Mouse (Mus musculus) liver, adult 2 months (tissue): ENCODE measurements at regions not wholly inside any gene's neighbourhood (a gene's known extent, or its start where the extent isn't known, plus 50 kb on each side); places are given as distances from the start of the nearest gene placed in this dataset.

Experiments
- DNase-seq: peaks from one replicate; pipeline ENCODE4 v3.0.0-alpha.2; 2011; ENCODE audit warnings: low read depth, low spot score; ENCODE audit errors: extremely low read depth
- H3K27ac ChIP-seq: fragments of 200-500 bp; replicated peaks from 2 replicates; pipeline ENCODE4 v1.5.1; 2012; ENCODE audit warnings: low read depth, mild to moderate bottlenecking, control low read depth, inconsistent platforms, low read length; ENCODE audit not compliant: insufficient read depth
- H3K27me3 ChIP-seq: fragments of 200-500 bp; 2 replicates; pipeline ENCODE4 v1.6.1; 2012; ENCODE audit warnings: mild to moderate bottlenecking, moderate library complexity, low read length, inconsistent platforms; ENCODE audit not compliant: control insufficient read depth, insufficient read depth
- H3K36me3 ChIP-seq: fragments of 200-500 bp; 2 replicates; pipeline ENCODE4 v1.6.1; 2012; ENCODE audit warnings: low read length, inconsistent platforms; ENCODE audit not compliant: control insufficient read depth, insufficient read depth
- H3K4me1 ChIP-seq: fragments of 200-500 bp; 2 replicates; pipeline ENCODE4 v1.6.1; 2011; ENCODE audit warnings: low read length; ENCODE audit not compliant: control insufficient read depth, insufficient read depth
- H3K4me3 ChIP-seq: fragments of 200-500 bp; 2 replicates; pipeline ENCODE4 v1.5.1; 2011; ENCODE audit warnings: low read depth, mild to moderate bottlenecking, control low read depth, low read length, moderate library complexity; ENCODE audit not compliant: insufficient read depth
- H3K79me2 ChIP-seq: fragments of 200-500 bp; 2 replicates; pipeline ENCODE4 v1.6.1; 2012; ENCODE audit warnings: inconsistent platforms, mild to moderate bottlenecking, low read length, moderate library complexity; ENCODE audit not compliant: control insufficient read depth, insufficient read depth
- H3K9ac ChIP-seq: fragments of 200-500 bp; 2 replicates; pipeline ENCODE4 v1.6.1; 2012; ENCODE audit warnings: low read depth, mild to moderate bottlenecking, control low read depth, inconsistent platforms, low read length
- CTCF ChIP-seq: fragments of 200-500 bp; IDR thresholded peaks from 2 replicates; pipeline ENCODE4 v1.5.1; 2011; ENCODE audit warnings: low read depth, low read length, control low read depth
- POLR2A ChIP-seq: fragments of 200-500 bp; IDR thresholded peaks from 2 replicates; pipeline ENCODE4 v1.6.1; 2011; ENCODE audit warnings: low read length, control low read depth; ENCODE audit not compliant: insufficient read depth; ENCODE audit errors: extremely low read depth
- WGBS: fragments of 180-500 bp; shearing (Covaris S2); methylation state at CpG from one replicate; pipeline ENCODE4 v1.1.7; 2018; 5-methylcytosine and 5-hydroxymethylcytosine counted together

DNA sequence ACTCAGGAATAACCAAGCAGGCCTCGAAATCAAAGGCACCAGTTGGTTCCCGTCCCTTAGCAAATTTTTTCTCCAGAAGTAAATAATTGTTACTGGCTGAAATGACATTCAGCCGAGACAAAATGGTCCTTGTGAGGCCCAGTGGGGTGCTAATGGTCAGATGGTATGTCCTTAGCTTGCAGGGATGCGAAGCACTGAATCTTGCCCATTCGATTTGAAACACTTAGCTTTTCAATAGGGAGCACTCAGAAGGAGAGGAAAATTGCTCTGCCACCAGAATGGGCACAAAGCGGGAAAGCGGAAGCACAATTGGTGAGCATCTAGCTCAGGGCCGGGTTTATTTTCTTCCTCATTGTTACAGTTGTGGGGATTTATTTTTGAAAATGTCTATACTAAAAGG lies 262.1 kb downstream of the Rnf144a start:
- Histone ChIP-seq H3K4me1 (no peaks in the 10 kb centered on the region), H3K27me3 (no peaks in the 10 kb centered on the region), H3K36me3 (no peaks in the 10 kb centered on the region), H3K79me2 (no peaks in the 10 kb centered on the region), H3K27ac (no peak overlapping the region), H3K4me3 (no peak overlapping the region), H3K9ac (no peak overlapping the region)
- WGBS = 79% methylated on average over 8 of the region's 8 CpGs
- no peak for DNase-seq
- no peak for TF ChIP-seq CTCF
- TF ChIP-seq POLR2A = no peak

DNA sequence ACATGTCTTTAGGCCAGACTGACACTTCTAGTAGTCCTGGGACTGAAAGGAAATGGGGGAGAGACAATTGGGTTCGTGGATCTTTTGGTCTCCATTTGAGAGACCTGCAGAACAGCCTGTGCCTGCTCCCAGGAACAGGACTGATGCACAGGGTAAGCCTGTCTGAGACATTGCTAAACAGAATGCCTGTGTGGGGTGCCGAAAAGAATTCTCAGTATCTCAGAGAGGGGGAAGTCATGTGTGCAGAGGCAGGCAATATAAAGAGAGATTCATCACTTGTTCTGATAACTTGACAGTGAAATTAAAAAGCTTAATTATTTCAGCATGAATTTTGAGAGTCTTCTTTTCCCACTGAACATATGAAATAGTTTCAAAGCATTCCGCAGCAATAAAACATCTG lies 268.7 kb downstream of the Rnf144a start:
- no peak overlapping the region for H3K27ac ChIP-seq
- 61% methylated on average over 3 of the region's 3 CpGs for WGBS
- no peak for DNase-seq
- no peaks in the 10 kb centered on the region for H3K36me3 ChIP-seq
- no peak for TF ChIP-seq POLR2A
- no peak for TF ChIP-seq CTCF
- H3K4me1 ChIP-seq = no peaks in the 10 kb centered on the region
- H3K27me3 ChIP-seq = 0 out of 2 replicates have a peak, but pooled peaks cover 3% of the 10 kb centered on the region
- H3K79me2 ChIP-seq = no peaks in the 10 kb centered on the region
- H3K9ac ChIP-seq = no peak overlapping the region
- no peak overlapping the region for H3K4me3 ChIP-seq

DNA sequence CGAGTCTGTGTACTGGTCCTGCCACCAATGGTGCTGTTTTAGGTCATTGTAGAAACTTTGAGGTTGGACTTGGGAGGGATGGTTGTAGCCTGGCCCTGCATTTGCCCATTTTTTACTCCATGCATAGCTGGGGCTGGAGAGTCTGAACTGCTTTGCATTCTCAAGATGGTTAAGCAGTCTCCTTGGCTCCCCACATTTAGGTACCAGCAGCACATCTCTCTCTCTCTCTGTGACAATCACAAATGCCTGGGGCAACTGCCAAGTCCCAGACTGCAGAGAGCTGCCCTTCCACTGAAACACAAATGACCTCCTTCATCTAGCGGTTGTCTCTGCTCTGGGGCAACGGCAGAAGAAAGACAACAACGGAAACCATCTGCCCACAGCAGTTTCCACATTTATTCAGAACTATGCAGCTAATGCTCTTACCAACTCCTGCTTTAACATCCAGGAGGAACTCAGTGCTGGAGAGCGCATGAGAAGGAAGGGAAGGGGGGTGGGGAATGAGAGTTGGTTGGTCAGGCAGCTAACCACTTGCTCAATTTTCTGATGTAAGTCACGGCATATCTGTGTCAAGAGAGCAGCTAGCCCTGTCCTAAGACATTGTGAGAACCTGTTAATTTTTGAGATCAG lies 269.9 kb downstream of the Rnf144a start:
- Histone ChIP-seq H3K4me1 (no peaks in the 10 kb centered on the region), H3K79me2 (no peaks in the 10 kb centered on the region), H3K4me3 (no peak overlapping the region), H3K27me3 (0 out of 2 replicates have a peak, but pooled peaks cover 3% of the 10 kb centered on the region), H3K27ac (no peak overlapping the region), H3K36me3 (no peaks in the 10 kb centered on the region), H3K9ac (no peak overlapping the region)
- DNase-seq = no peak
- 67% methylated on average over 6 of the region's 6 CpGs for WGBS
- TF ChIP-seq POLR2A (no peak), CTCF (no peak)

DNA sequence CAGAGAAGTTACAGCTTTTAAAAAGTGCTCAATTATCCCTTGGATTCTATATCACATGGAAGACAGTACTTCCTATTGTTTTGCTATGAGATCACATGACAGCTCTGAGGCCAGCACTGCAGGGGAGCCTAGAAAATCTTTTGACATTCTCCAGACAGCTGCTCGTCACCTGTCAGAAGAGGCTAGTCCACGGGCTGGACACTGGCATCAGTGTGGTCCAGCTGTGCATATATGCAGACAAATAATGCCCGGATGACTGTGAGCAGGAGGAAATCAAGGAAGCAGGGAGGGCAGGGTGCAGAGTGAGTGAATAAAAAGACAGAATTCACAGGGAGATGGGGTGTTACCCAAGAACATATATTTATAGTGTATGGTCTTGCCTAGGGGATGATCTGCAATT lies 270.4 kb downstream of the Rnf144a start:
- no peak overlapping the region for H3K4me3 ChIP-seq
- no peaks in the 10 kb centered on the region for H3K4me1 ChIP-seq
- no peak for DNase-seq
- no peak for TF ChIP-seq CTCF
- no peak for TF ChIP-seq POLR2A
- 61% methylated on average over 3 of the region's 3 CpGs for WGBS
- no peak overlapping the region for H3K9ac ChIP-seq
- 0 out of 2 replicates have a peak, but pooled peaks cover 3% of the 10 kb centered on the region for H3K27me3 ChIP-seq
- H3K36me3 ChIP-seq = no peaks in the 10 kb centered on the region
- H3K27ac ChIP-seq = no peak overlapping the region
- H3K79me2 ChIP-seq = no peaks in the 10 kb centered on the region

DNA sequence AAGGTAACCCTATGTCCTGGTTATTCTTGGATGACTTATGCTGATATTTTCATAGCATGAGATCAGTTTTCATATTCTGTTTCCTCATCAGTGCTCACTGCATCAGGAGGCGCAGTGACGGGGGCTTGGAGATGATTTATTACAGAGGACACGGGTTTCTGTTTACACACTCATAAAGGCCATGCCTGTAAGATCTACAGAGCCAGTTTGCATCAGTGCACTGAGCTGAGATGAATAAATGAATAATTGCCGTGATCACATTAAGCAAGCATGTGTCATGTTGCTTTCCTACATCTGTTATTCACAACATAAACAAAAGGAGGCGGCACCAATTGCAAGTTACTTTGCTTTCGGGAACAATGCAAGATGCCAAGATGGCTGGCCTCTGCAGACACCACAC lies 271.6 kb downstream of the Rnf144a start:
- TF ChIP-seq POLR2A (no peak), CTCF (no peak)
- H3K9ac ChIP-seq = no peak overlapping the region
- H3K36me3 ChIP-seq = no peaks in the 10 kb centered on the region
- no peaks in the 10 kb centered on the region for H3K79me2 ChIP-seq
- H3K4me3 ChIP-seq = no peak overlapping the region
- no peak overlapping the region for H3K27ac ChIP-seq
- no peak for DNase-seq
- no peaks in the 10 kb centered on the region for H3K4me1 ChIP-seq
- H3K27me3 ChIP-seq = 0 out of 2 replicates have a peak, but pooled peaks cover 3% of the 10 kb centered on the region
- 81% methylated on average over 6 of the region's 6 CpGs for WGBS

DNA sequence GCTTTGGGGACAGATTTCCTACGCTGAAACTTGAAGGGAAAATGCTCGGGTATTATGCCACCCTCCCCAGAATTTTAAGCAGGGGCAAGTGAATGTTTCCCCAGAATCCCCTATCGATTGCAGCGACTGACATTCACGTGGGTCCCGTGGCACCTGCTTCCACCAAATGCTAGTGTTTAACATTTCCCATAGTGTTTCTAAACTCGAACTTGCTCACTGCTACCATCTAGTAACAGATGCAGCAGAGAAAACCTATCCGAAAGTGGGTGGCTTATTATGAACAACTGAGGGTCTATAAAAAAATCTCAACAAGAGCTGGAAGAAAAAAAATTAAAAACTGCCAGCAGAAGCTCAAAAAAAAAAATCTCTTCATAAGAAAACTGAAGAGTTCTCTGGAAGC lies 284.2 kb downstream of the Rnf144a start:
- H3K4me1 ChIP-seq = 0 out of 2 replicates have a peak, but pooled peaks cover 2% of the 10 kb centered on the region
- no peak for TF ChIP-seq CTCF
- TF ChIP-seq POLR2A = no peak
- no peak overlapping the region for H3K9ac ChIP-seq
- no peak overlapping the region for H3K27ac ChIP-seq
- H3K79me2 ChIP-seq = no peaks in the 10 kb centered on the region
- H3K27me3 ChIP-seq = no peaks in the 10 kb centered on the region
- 88% methylated on average over 8 of the region's 8 CpGs for WGBS
- H3K4me3 ChIP-seq = no peak overlapping the region
- no peak for DNase-seq
- H3K36me3 ChIP-seq = no peaks in the 10 kb centered on the region
